Mouse (Mus musculus): ENCODE results near the gene Gapvd1.

DNA sequence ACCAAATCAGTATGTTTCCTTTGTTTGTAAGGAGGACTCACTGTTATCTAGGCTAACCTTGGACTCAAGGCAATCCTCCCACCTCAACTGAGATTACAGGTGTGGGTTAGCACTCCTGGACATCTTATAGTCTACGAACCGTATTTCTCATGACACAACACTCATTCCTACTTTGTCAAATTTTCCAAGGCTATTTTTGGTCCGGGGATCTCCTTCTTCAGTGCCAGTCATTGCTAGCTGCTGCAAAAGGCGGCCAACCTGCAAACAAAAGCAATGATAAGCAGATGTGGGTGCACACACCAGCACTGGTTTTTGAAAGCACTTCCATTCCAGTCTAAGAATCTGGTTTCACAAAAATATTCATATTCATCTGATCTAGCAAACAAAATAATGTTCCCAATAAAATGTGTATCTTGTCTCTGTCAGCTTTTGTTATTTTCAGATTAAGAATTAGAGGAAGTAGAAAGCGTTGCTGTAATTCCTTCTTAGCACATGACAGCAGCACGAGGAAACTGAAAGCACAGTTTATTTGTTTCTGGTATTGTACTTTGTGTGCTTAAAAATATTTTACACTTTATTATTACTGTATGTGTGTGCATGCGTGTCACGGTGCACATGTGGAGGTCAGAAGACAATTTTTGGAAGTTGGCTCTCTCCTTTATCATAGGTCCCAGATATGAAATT, 27.8 kb downstream of the Gapvd1 start:
- TF ChIP-seq CTCF (IDR thresholded peaks at IDR 0.05; ENCODE audit: control insufficient read depth, insufficient read depth, insufficient replicate concordance, low read depth, low read length): no peak
- no peak for TF ChIP-seq POLR2A (IDR thresholded peaks at IDR 0.05; ENCODE audit: control insufficient read depth, low read depth, low read length)
